Mouse (Mus musculus): ENCODE measurements around the gene 1700012A03Rik. TPM values are rescaled to one million over a fixed set of nuclear protein-coding genes. Genes with fewer than 3 reads are reported as not detected.

Gene 1700012A03Rik
- polyA plus RNA-seq (2021): not detected

DNA sequence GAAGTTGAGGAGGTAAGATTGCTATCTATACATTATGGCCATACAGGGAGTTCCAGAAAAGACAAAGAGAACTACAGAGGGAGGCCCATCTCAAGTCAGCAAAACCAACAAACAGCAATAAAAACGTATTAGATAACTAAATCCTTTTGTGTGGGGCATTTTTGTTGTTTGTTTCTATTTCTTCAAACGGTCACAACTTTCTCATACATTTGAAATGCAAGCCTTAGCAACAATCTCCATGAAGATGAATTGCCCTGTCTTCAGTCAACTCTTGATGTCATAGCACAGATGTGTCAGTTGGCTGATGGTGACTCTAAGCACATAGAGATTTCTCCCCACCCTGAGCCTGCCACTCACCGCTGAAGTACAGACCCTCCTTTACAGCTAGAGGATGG, at the start of gene 1700012A03Rik:
TSS of gene 1700012A03Rik (plus strand) at position 296 of the 395 bp plus-strand sequence.
- no peak for ATAC-seq
- DNase-seq (ENCODE audit: low read depth, low spot score): no peak
- CTCF ChIA-PET: no interaction called here
- in situ Hi-C loops (cut with MboI; ENCODE audit: low pct_unique_long_range_greater_than_20kb): no loop called here
- no peak for TF ChIP-seq CTCF (IDR thresholded peaks at IDR 0.05)
- H3K27me3 ChIP-seq: no peaks in the 10 kb centered on the region
- POLR2A ChIA-PET: interaction anchor here (0.5 kb wide), 1 partner anchor 93 kb away, joined by 6 read pairs; no protein-coding TSS in a partner anchor

DNA sequence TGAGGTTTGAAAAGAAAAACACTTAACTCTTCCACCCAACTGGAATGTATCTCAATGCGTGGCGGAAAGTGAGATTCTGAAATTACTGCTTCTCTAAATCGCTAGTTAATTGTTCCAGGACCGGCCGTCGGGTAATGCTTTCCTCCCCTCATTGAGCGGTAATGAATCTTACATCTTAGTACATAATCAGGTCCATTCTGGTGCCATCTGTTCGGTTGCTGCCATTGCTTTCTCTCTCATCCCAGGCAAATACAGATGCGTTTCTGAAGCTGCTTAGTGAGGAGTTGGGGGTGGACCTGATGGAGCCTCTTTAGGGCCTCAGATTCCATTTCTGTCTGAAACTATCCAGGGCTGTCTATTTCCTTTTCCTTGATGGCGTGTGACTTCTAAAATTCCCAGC, 45.8 kb upstream of the 1700012A03Rik start:
- TF ChIP-seq CTCF (IDR thresholded peaks at IDR 0.05): no peak
- no peak for DNase-seq (ENCODE audit: low read depth, low spot score)
- ChIA-PET POLR2A (interaction anchor here (0.6 kb wide), 1 partner anchor 22 kb away, joined by 3 read pairs; no protein-coding TSS in a partner anchor), CTCF (no interaction called here)
- in situ Hi-C loops (cut with MboI; ENCODE audit: low pct_unique_long_range_greater_than_20kb): no loop called here
- peaks cover 44% of the 10 kb centered on the region for H3K27me3 ChIP-seq
- no peak for ATAC-seq

DNA sequence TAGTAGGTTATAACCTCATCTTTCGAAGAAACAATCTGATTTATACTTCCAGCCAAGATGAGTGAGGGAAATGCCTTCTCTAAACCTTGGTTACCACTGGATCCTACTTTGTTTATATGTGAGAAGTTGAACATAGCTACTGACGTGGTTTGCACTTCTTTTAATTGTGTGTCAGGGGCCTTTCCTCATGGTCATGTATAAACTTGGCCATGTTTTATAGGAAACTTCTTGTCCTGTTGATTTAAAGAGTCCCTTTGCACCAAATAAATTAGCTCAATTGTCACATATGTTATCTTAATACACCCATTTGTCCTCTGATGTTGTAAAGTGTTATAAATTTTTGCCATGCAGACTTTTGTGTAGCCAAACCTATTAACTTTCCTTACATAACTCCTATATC, 44.1 kb upstream of the 1700012A03Rik start:
- TF ChIP-seq CTCF (IDR thresholded peaks at IDR 0.05): no peak
- H3K27me3 ChIP-seq: peaks cover 34% of the 10 kb centered on the region
- in situ Hi-C loops (cut with MboI; ENCODE audit: low pct_unique_long_range_greater_than_20kb): no loop called here
- ChIA-PET CTCF (no interaction called here), POLR2A (no interaction called here)
- no peak for DNase-seq (ENCODE audit: low read depth, low spot score)
- ATAC-seq: no peak

DNA sequence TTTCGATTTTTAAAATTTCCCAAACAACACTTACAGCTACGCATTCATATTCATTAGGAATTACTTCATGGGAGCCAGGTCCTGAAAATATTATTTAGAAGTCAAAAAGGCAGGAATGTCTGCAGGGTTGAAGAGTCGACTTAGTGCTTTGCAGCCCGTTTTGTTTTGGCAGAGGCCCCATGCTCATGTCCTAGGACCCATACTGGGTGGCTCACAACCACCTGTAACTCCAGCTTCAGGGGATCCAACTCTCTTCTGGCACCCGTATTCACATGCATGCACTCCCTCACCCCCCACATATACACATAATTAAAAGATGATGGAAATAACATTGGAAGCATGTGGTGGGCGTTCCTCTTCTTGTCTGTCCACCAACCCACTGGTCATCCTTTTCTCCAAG, 43.7 kb upstream of the 1700012A03Rik start:
- ATAC-seq (no peak), DNase-seq (ENCODE audit: low read depth, low spot score) (no peak)
- ChIA-PET POLR2A (no interaction called here), CTCF (no interaction called here)
- H3K27me3 ChIP-seq: peaks cover 34% of the 10 kb centered on the region
- in situ Hi-C loops (cut with MboI; ENCODE audit: low pct_unique_long_range_greater_than_20kb): no loop called here
- TF ChIP-seq CTCF (IDR thresholded peaks at IDR 0.05): no peak

DNA sequence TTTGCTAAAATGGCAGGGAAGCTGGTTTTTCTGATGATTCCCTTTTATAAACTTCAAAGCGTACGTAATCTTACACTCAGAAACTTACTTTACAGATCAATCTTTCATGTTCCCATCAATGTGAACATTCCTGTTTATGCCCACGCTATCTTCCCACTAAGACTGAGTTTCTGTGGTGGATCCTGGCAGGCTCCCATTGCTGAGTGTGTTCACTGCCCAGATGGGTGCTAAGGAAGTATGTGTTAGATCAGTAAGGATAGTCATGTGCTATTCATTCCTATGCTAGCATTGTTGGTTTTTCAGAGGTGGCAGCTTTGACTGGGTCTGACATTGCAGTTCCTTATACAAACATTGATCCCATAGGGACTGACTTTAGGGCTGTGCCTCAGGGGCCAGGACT, 42.7 kb upstream of the 1700012A03Rik start:
- no peak for TF ChIP-seq CTCF (IDR thresholded peaks at IDR 0.05)
- ChIA-PET POLR2A (no interaction called here), CTCF (no interaction called here)
- DNase-seq (ENCODE audit: low read depth, low spot score): no peak
- peaks cover 32% of the 10 kb centered on the region for H3K27me3 ChIP-seq
- in situ Hi-C loops (cut with MboI; ENCODE audit: low pct_unique_long_range_greater_than_20kb): no loop called here
- no peak for ATAC-seq

DNA sequence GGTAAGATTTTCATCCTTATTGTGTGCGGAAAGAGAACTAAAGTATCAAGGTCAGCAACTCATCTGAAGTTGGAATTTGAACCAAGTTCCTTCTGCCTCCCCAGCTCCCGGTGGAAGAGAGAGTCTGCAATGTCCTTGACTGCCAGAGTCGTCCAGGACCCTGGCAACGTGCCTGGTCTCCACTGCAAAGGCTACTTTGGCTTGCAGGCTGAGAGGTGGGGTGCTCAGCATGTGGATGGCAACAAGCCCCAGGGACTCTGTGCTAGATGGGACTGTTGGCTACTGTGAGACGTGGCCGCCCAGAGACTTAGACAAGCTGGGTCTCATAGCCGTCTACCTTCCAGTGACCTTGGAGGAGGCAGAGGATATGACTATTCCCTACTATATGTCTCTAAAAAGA, 33.2 kb upstream of the 1700012A03Rik start:
- H3K27me3 ChIP-seq: no peaks in the 10 kb centered on the region
- ChIA-PET CTCF (no interaction called here), POLR2A (no interaction called here)
- TF ChIP-seq CTCF (IDR thresholded peaks at IDR 0.05): no peak
- no peak for DNase-seq (ENCODE audit: low read depth, low spot score)
- in situ Hi-C loops (cut with MboI; ENCODE audit: low pct_unique_long_range_greater_than_20kb): no loop called here
- ATAC-seq: no peak

DNA sequence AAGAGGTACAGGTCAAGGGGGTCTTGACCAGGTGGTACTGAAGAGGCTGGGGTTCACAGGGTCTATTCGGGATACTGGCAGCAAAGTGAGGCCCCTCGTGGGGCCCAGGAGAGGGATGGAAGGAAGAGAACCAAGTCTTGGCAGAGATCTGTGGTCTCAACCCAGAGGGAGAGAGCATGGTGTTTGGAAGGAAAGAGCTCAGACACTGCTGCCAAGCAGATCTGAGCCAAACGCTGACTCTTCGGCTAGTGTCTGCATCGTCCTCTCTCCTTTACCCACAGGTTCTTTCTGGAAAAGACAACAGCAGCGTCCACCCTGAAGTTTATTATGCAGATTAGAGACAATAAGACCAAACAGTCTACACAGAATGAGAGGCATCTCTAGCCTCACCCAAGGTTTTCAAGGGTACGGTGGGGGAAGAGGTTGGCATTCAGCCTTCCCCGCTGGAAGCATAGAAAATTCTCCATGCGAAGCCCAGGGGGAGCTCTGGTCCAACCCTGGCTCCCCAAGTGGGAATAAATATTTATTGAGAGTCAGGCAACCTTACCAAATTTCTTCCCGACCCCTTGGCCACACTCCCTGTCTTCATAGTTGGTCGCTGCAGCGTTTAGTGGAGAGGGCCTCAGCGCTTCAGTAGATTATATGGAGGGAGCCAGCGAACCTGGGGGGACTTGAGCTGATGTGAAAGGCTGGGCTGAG, 32.5 kb upstream of the 1700012A03Rik start:
- ChIA-PET POLR2A (no interaction called here), CTCF (no interaction called here)
- TF ChIP-seq CTCF (IDR thresholded peaks at IDR 0.05): peak; percentile 63
- H3K27me3 ChIP-seq: no peaks in the 10 kb centered on the region
- in situ Hi-C loops (cut with MboI; ENCODE audit: low pct_unique_long_range_greater_than_20kb): no loop called here
- ATAC-seq: no peak
- DNase-seq (ENCODE audit: low read depth, low spot score): no peak

DNA sequence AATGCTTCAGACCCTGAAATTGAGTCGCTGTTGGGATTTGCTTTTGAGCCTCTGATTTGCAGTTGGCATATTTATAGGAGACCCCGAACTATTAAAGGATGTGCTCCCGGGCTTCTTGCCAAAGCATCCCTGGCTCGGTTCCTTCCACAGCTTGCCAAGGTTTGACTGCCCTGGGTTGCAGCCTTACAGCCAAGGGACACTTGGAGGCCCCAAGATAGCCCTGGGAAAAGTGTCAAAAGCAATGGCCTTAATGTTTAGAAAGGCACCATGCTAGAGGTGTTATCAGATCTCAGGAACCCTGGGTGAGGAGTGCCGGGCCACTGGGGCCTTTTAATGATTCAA, 32.0 kb upstream of the 1700012A03Rik start:
- ChIA-PET POLR2A (no interaction called here), CTCF (no interaction called here)
- no peaks in the 10 kb centered on the region for H3K27me3 ChIP-seq
- in situ Hi-C loops (cut with MboI; ENCODE audit: low pct_unique_long_range_greater_than_20kb): no loop called here
- TF ChIP-seq CTCF (IDR thresholded peaks at IDR 0.05): no peak
- DNase-seq (ENCODE audit: low read depth, low spot score) (no peak), ATAC-seq (no peak)

DNA sequence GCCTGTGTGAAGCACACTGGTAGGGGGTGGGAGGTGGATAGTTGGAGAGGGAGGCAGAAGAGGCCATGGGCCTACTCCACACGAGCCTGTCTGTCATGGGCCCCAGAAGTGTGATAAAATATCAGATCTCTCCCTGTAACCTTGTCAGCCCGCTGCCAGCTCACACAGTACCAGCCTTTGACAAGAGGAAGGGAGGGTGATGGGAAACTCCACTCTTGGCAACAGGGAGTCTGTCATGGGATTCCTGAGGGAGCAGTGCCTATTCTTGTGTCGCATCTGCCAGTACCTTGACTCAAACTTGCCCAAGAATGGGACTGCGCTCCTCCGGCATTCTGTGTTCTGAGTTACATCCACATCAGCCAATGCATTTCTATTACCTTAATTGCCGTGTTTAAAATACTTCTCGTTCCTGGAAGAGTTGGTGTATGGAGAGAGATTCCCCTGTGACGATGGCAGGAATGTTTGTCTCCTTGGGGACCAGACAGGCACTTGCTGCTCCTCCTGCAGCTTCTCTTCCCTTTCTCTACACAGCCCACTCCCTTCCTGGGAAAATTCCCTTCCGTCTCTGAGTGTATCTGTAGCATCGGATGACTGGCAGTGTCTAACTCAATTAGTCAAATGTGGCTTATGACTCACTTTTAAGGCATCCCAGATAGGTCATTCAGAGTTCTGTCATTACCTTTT, 28.1 kb upstream of the 1700012A03Rik start:
- ChIA-PET CTCF (no interaction called here), POLR2A (no interaction called here)
- ATAC-seq (peak; percentile 51), DNase-seq (ENCODE audit: low read depth, low spot score) (no peak)
- H3K27me3 ChIP-seq: no peaks in the 10 kb centered on the region
- TF ChIP-seq CTCF (IDR thresholded peaks at IDR 0.05): no peak
- in situ Hi-C loops (cut with MboI; ENCODE audit: low pct_unique_long_range_greater_than_20kb): no loop called here

DNA sequence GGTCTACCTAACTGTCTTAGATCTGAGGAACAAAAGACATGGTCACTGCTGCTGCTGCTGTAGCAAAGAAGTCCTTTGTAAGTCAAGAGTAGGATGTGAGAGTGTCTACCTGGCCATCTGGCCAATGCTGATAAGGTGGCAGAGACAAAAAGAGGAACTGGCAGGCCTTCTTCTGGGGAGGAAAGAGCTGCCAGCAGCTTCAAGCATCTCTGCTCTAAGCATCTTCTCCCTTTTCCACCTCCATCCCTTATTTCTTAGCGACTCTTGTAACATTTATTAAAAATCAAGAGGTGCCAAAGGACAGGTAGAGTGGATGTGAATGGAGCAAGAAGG, 27.5 kb upstream of the 1700012A03Rik start:
- CTCF ChIA-PET: no interaction called here
- POLR2A ChIA-PET: interaction anchor here (0.7 kb wide), 1 partner anchor 83 kb away, joined by 3 read pairs; no protein-coding TSS in a partner anchor
- TF ChIP-seq CTCF (IDR thresholded peaks at IDR 0.05): no peak
- H3K27me3 ChIP-seq: no peaks in the 10 kb centered on the region
- ATAC-seq (no peak), DNase-seq (ENCODE audit: low read depth, low spot score) (no peak)
- in situ Hi-C loops (cut with MboI; ENCODE audit: low pct_unique_long_range_greater_than_20kb): no loop called here

DNA sequence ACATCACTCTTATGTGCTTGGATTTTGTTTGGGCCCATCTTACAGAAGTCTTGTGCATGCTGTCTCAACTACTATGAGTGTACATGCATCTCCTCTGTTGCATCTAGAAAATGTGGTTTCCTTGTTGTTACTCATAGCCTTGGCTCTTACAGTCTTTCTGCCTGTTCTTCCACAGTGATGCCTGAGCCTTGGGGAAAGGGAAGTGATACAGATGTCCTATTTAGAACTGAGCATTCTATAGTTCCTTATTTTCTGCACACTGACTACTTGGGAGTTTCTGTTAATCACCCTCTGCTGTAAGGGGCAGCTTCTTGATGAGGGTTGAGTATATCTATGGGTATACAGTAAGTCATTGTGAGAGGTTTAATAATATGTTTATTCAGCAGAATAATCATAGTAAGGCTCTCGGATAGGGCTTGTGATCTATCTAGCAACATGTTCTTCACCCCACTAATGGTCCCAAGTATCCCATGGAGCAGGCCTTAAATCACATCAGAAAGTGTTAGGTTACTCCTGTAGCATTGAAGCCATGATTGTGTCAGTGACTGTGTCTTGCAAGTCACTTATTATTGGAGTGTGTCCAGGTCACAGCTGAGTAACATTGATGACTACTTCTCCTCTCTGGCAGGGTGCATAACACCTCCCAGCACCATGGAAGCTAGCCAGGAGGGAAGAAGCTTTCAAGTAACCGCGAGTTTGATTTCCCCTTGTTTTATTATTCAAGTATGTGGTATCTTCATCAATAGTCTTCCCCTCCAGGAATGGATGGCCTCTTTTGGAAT, 21.6 kb upstream of the 1700012A03Rik start:
- no peaks in the 10 kb centered on the region for H3K27me3 ChIP-seq
- ChIA-PET CTCF (no interaction called here), POLR2A (no interaction called here)
- no peak for TF ChIP-seq CTCF (IDR thresholded peaks at IDR 0.05)
- ATAC-seq (peak; percentile 47), DNase-seq (ENCODE audit: low read depth, low spot score) (peak; percentile 35)
- in situ Hi-C loops (cut with MboI; ENCODE audit: low pct_unique_long_range_greater_than_20kb): no loop called here

Measured in Patski (cell line).